Mouse (Mus musculus): Measurements from ENCODE around the gene Gm21969.

Gene Gm21969

GRCm38 (mm10) chr4:139602357-139603244 is at the start of gene Gm21969:
Gene Gm21969 (plus strand): TSS chr4:139603186.
- no peak for DNase-seq (ENCODE audit: low read depth, low spot score)

GRCm38 (mm10) chr4:139555235-139555634 is 47.8 kb upstream of the Gm21969 start:
- DNase-seq (ENCODE audit: low read depth, low spot score) = no peak

GRCm38 (mm10) chr4:139555951-139556350 is 47.0 kb upstream of the Gm21969 start:
- DNase-seq (ENCODE audit: low read depth, low spot score) = no peak

- no peak for DNase-seq (ENCODE audit: low read depth, low spot score)
Measured at GRCm38 (mm10) chr4:139568361-139568760, 34.6 kb upstream of the Gm21969 start.

GRCm38 (mm10) chr4:139570756-139571155 is 32.2 kb upstream of the Gm21969 start:
- no peak for DNase-seq (ENCODE audit: low read depth, low spot score)

- no peak for DNase-seq (ENCODE audit: low read depth, low spot score)
Measured at GRCm38 (mm10) chr4:139572928-139573512, 30.0 kb upstream of the Gm21969 start.

- peak; percentile 96 for DNase-seq (ENCODE audit: low read depth, low spot score)
Measured at GRCm38 (mm10) chr4:139574156-139574798, 28.7 kb upstream of the Gm21969 start.

GRCm38 (mm10) chr4:139574799-139575672 is 27.9 kb upstream of the Gm21969 start:
- no peak for DNase-seq (ENCODE audit: low read depth, low spot score)

- DNase-seq (ENCODE audit: low read depth, low spot score) = no peak
Measured at GRCm38 (mm10) chr4:139575673-139576003, 27.3 kb upstream of the Gm21969 start.

- no peak for DNase-seq (ENCODE audit: low read depth, low spot score)
Measured at GRCm38 (mm10) chr4:139576251-139576880, 26.6 kb upstream of the Gm21969 start.

- DNase-seq (ENCODE audit: low read depth, low spot score) = no peak
Measured at GRCm38 (mm10) chr4:139577006-139577405, 26.0 kb upstream of the Gm21969 start.

GRCm38 (mm10) chr4:139578389-139578788 is 24.6 kb upstream of the Gm21969 start:
- DNase-seq (ENCODE audit: low read depth, low spot score) = no peak

GRCm38 (mm10) chr4:139579003-139579402 is 24.0 kb upstream of the Gm21969 start:
- no peak for DNase-seq (ENCODE audit: low read depth, low spot score)

- DNase-seq (ENCODE audit: low read depth, low spot score) = no peak
Measured at GRCm38 (mm10) chr4:139579466-139579865, 23.5 kb upstream of the Gm21969 start.

- no peak for DNase-seq (ENCODE audit: low read depth, low spot score)
Measured at GRCm38 (mm10) chr4:139580663-139581336, 22.2 kb upstream of the Gm21969 start.

GRCm38 (mm10) chr4:139581427-139582051 is 21.4 kb upstream of the Gm21969 start:
- DNase-seq (ENCODE audit: low read depth, low spot score) = no peak

GRCm38 (mm10) chr4:139582346-139582745 is 20.6 kb upstream of the Gm21969 start:
- DNase-seq (ENCODE audit: low read depth, low spot score) = no peak

GRCm38 (mm10) chr4:139582903-139583302 is 20.1 kb upstream of the Gm21969 start:
- DNase-seq (ENCODE audit: low read depth, low spot score) = no peak

GRCm38 (mm10) chr4:139583629-139584245 is 19.2 kb upstream of the Gm21969 start:
- no peak for DNase-seq (ENCODE audit: low read depth, low spot score)

GRCm38 (mm10) chr4:139584704-139585103 is 18.3 kb upstream of the Gm21969 start:
- no peak for DNase-seq (ENCODE audit: low read depth, low spot score)
